Mouse (Mus musculus) urinary bladder, postnatal 4 days (tissue): Measurements from ENCODE around the gene Egln3.
A peak's percentile ranks its signal among the peaks of the same experiment; 100 is the strongest.

Experiments used
- DNase-seq, 2 experiments: peaks; one replicate each; pipeline ENCODE4 v3.0.0; 2021 to 2022; ENCODE audit warnings: low spot score in 2 of 2

The Egln3 gene

GRCm38 (mm10) chr12:54163166-54163565 is 40.5 kb downstream of the Egln3 start:
- DNase-seq, result no peak

- DNase-seq, result no peak
Measured at GRCm38 (mm10) chr12:54162637-54163131, 41.0 kb downstream of the Egln3 start.

DNA sequence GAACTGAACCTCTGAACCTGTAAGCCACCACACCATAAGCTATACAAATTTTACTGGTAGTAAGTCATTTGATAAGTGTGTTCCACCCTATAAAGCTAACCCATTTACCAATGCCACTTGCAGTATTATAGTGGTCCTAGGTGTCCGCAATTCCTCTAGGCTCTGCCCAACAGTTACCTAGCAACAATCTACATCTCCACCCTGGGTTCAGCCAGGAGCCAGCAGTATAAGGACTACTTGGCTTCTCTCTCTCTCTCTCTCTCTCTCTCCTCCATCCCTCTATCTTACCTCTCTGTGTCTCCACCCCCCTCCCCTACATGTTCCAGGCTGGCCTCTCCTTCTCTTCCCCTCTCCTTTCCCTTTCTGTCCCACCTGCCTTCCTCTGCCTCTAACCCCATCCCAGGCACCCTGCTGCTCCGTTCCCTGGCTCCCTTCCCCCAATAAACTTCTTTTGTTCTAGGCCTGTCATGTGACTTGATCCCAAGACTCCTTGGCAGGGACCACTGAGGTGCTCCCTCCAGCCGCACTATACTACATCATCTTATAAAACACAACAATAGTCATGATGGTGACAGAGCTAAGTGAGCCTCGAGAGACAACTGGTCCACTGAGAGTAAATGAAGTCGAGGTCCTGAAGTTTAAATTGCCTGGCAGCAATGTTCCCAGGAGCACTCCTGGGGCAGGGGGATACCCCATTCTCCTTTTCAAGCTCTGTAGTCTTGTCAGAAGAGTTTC is 42.0 kb downstream of the Egln3 start:
- peak in 1 of 2 experiments; percentile 42 for DNase-seq

- peak in 1 of 2 experiments; percentile 8 for DNase-seq
Measured at GRCm38 (mm10) chr12:54160279-54160678, 43.4 kb downstream of the Egln3 start.

DNA sequence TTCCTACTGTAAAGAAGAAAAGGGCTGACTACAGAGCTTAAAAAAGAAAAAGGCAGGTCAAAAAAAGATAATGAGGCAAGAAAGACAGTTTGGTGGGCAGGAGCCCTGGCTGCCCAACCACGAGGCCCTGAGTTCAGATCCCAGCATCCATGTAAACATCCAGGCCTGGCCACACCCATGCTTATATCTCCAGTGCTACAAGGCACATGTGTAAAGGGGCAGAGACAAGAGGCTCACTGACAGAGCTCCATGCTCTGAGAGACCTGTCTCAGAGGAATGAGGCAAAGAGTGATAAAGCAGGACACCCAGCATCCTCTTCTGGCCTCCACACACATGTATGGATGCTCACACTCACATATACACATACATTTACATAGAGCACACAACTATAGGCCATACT is 48.9 kb downstream of the Egln3 start:
- no peak for DNase-seq

DNA sequence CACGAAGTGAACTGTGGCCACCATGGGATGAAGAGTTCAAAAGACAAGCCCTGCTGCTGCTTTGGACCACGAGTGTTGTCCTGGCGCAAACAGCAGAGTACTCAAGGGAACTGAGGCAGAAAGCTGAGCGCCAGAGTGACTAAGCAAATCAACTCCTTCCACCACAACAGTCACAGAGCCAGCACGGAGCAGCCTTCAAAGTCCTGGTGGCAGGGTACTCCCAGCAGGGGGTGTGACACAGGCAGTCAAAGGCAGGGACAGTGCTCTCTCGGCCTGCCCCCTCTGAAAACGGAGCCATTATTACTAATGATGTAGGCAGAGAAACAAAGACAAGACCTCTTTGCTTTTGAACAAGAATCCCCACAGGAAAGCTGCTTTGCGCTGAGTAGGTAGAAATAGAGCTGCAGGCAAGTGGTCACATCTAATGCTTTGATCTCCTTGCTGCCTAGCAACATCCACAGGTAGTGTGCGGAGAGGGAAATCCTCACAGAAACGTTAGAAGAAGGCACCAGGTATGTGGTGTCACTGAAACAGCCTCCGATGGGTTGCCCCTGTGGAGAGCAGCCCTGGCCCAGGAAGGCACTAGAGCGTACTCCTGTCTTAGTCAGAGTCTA is 56.6 kb downstream of the Egln3 start:
- no peak for DNase-seq
